Mouse (Mus musculus): ENCODE measurements around the gene Trp53i13. TPM values are rescaled to one million over a fixed set of nuclear protein-coding genes. Genes with fewer than 3 reads are reported as not detected.

The Trp53i13 gene
- total and polyA plus RNA-seq, 3 experiments, result 8.3 to 14.2 (median 9.8) TPM

- intact Hi-C loops (cut with DNase I), result loop anchor here (2.0 to 10.0 kb wide), 3 partner anchors 32 to 372 kb away; no protein-coding TSS in a partner anchor
- Histone ChIP-seq H3K4me1 (ENCODE audit: control insufficient read depth, insufficient read depth, low read length) (peaks cover 16% of the 10 kb centered on the region), H3K27me3 (ENCODE audit: control insufficient read depth, insufficient read depth, low read length) (no peaks in the 10 kb centered on the region), H3K4me3 (no peak overlapping the region), H3K9ac (ENCODE audit: low read depth, low read length) (peak overlapping the region; percentile 39), H3K27ac (peak overlapping the region; percentile 48), H3K36me3 (ENCODE audit: control insufficient read depth, insufficient read depth, low read length) (peaks cover 4% of the 10 kb centered on the region; the same call in 1 of the 2 replicates), H3K79me2 (replicated peaks; ENCODE audit: control insufficient read depth, insufficient read depth, low read length) (no peaks in the 10 kb centered on the region)
- peak; percentile 87 to 88 for DNase-seq
- TF ChIP-seq EP300 (IDR thresholded peaks at IDR 0.05; ENCODE audit: insufficient read depth, low read depth, low read length), result no peak
- TF ChIP-seq CTCF (IDR thresholded peaks at IDR 0.05), result peak; percentile 98
- TF ChIP-seq POLR2A (IDR thresholded peaks at IDR 0.05; ENCODE audit: insufficient read depth, low read depth, low read length), result 0 out of 2 replicates have a peak, but pooled peaks have one; percentile 14
- WGBS, result 9% methylated on average over 25 of the region's 25 CpGs
These were observed 48.6 kb downstream of the Trp53i13 start for GRCm38 (mm10) chr11:77467157-77467556.

- Histone ChIP-seq H3K79me2 (replicated peaks; ENCODE audit: control insufficient read depth, insufficient read depth, low read length) (no peaks in the 10 kb centered on the region), H3K9ac (ENCODE audit: low read depth, low read length) (no peak overlapping the region), H3K27ac (peak overlapping the region; percentile 48), H3K27me3 (ENCODE audit: control insufficient read depth, insufficient read depth, low read length) (no peaks in the 10 kb centered on the region), H3K4me1 (ENCODE audit: control insufficient read depth, insufficient read depth, low read length) (peaks cover 16% of the 10 kb centered on the region), H3K36me3 (ENCODE audit: control insufficient read depth, insufficient read depth, low read length) (peaks cover 4% of the 10 kb centered on the region; the same call in 1 of the 2 replicates), H3K4me3 (no peak overlapping the region)
- no peak for DNase-seq
- no peak for TF ChIP-seq POLR2A (IDR thresholded peaks at IDR 0.05; ENCODE audit: insufficient read depth, low read depth, low read length)
- TF ChIP-seq EP300 (IDR thresholded peaks at IDR 0.05; ENCODE audit: insufficient read depth, low read depth, low read length), result no peak
- no peak for TF ChIP-seq CTCF (IDR thresholded peaks at IDR 0.05)
- 60% methylated on average over 9 of the region's 9 CpGs for WGBS
- intact Hi-C loops (cut with DNase I), result loop anchor here (2.0 to 10.0 kb wide), 3 partner anchors 32 to 372 kb away; no protein-coding TSS in a partner anchor
These were observed 49.2 kb downstream of the Trp53i13 start for GRCm38 (mm10) chr11:77466544-77466943.

DNA sequence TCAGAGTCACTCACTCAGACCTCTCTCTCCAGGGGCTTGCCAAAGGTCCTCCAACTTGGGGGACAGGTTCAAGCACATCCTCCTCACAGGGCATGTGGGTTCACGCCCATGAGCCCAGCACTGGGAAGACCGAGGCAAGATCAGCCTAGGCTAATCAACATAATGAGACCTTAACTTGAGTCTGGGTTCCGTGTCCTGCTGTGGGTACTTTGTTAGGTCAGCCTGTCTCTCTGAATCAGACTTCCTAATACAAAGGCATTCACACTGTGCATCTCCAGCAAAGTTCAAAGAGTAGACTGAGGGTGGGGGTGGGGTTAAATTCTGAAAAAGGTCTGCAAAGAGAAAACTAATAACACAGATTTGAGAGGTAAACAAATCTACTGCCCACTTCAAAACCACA lies 50.7 kb downstream of the Trp53i13 start:
- no peaks in the 10 kb centered on the region for H3K79me2 ChIP-seq (replicated peaks; ENCODE audit: control insufficient read depth, insufficient read depth, low read length)
- H3K27ac ChIP-seq, result peak overlapping the region; percentile 98
- no peaks in the 10 kb centered on the region for H3K27me3 ChIP-seq (ENCODE audit: control insufficient read depth, insufficient read depth, low read length)
- H3K36me3 ChIP-seq (ENCODE audit: control insufficient read depth, insufficient read depth, low read length), result peaks cover 9% of the 10 kb centered on the region; the same call in 1 of the 2 replicates
- DNase-seq, result no peak
- no peak overlapping the region for H3K4me3 ChIP-seq
- 79% methylated on average over 3 of the region's 3 CpGs for WGBS
- TF ChIP-seq CTCF (IDR thresholded peaks at IDR 0.05) (no peak), POLR2A (IDR thresholded peaks at IDR 0.05; ENCODE audit: insufficient read depth, low read depth, low read length) (no peak), EP300 (IDR thresholded peaks at IDR 0.05; ENCODE audit: insufficient read depth, low read depth, low read length) (no peak)
- intact Hi-C loops (cut with DNase I), result loop anchor here (10.0 kb wide), 1 partner anchor 370 kb away; no protein-coding TSS in a partner anchor
- H3K9ac ChIP-seq (ENCODE audit: low read depth, low read length), result no peak overlapping the region; the same call in 1 of the 2 replicates
- peaks cover 16% of the 10 kb centered on the region for H3K4me1 ChIP-seq (ENCODE audit: control insufficient read depth, insufficient read depth, low read length)

DNA sequence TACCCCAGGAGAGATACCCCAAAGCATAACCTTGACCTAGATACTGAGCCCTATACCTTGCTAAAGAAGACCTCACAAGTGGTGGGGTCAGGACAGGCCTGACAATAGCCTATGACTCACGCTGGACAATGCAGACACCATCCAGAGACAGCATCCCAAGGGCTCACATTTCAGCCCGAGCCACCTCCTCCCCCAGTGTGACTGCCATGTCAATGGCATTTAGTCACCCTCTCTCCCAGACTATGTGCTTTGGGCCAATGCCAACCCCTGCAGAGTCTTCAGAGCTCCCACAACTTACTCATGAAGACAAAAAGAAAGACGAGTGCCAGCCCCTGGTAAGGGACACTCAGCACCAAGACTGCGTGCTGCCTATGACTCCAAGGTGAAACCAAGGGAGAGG lies 51.1 kb downstream of the Trp53i13 start:
- peak; percentile 51 to 68 for DNase-seq
- intact Hi-C loops (cut with DNase I), result loop anchor here (5.0 to 10.0 kb wide), 2 partner anchors 247 to 370 kb away; partner anchors contain the start of gene Ssh2

GRCm38 (mm10) chr11:77463786-77464185 lies 52.0 kb downstream of the Trp53i13 start:
- Histone ChIP-seq H3K9ac (ENCODE audit: low read depth, low read length) (peak overlapping the region; percentile 97), H3K4me1 (ENCODE audit: control insufficient read depth, insufficient read depth, low read length) (peaks cover 16% of the 10 kb centered on the region), H3K27me3 (ENCODE audit: control insufficient read depth, insufficient read depth, low read length) (no peaks in the 10 kb centered on the region), H3K79me2 (replicated peaks; ENCODE audit: control insufficient read depth, insufficient read depth, low read length) (no peaks in the 10 kb centered on the region), H3K36me3 (ENCODE audit: control insufficient read depth, insufficient read depth, low read length) (peaks cover 9% of the 10 kb centered on the region; the same call in 1 of the 2 replicates), H3K4me3 (peak overlapping the region; percentile 75; the same call in 1 of the 2 replicates), H3K27ac (peak overlapping the region; percentile 98)
- WGBS, result 54% methylated on average over 10 of the region's 10 CpGs
- TF ChIP-seq CTCF (IDR thresholded peaks at IDR 0.05), result no peak
- intact Hi-C loops (cut with DNase I), result loop anchor here (2.0 to 10.0 kb wide), 3 partner anchors 15 to 369 kb away; partner anchors contain the start of gene Ssh2
- DNase-seq, result no peak

More for the DNA sequence above, 51.1 kb downstream of the Trp53i13 start:
- no peak overlapping the region for H3K4me3 ChIP-seq
- no peaks in the 10 kb centered on the region for H3K27me3 ChIP-seq (ENCODE audit: control insufficient read depth, insufficient read depth, low read length)
- 47% methylated on average over 4 of the region's 4 CpGs for WGBS
- H3K9ac ChIP-seq (ENCODE audit: low read depth, low read length), result no peak overlapping the region; the same call in 1 of the 2 replicates
- H3K79me2 ChIP-seq (replicated peaks; ENCODE audit: control insufficient read depth, insufficient read depth, low read length), result no peaks in the 10 kb centered on the region
- H3K4me1 ChIP-seq (ENCODE audit: control insufficient read depth, insufficient read depth, low read length), result peaks cover 16% of the 10 kb centered on the region
- TF ChIP-seq CTCF (IDR thresholded peaks at IDR 0.05) (no peak), POLR2A (IDR thresholded peaks at IDR 0.05; ENCODE audit: insufficient read depth, low read depth, low read length) (peak; percentile 39; the same call in 1 of the 2 replicates), EP300 (IDR thresholded peaks at IDR 0.05; ENCODE audit: insufficient read depth, low read depth, low read length) (0 out of 2 replicates have a peak, but pooled peaks have one; percentile 18)
- H3K36me3 ChIP-seq (ENCODE audit: control insufficient read depth, insufficient read depth, low read length), result peaks cover 9% of the 10 kb centered on the region; the same call in 1 of the 2 replicates
- H3K27ac ChIP-seq, result peak overlapping the region; percentile 98

DNA sequence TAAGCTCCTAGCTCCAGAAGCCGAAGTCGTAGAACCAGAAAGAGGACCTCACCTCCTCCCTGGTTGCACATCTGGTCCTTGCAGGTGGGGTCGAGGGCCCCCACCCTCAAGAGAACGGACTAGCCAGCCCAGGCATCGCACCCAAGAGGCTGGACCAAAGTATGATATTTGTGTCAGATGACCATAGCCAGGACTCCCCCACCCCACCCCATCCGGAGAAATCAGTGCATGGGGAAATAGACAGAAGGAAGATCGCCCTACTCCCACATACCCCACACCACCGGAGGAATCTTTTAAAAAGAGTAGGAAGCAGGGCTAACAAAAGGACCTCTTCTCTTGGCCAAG lies 52.7 kb downstream of the Trp53i13 start:
- intact Hi-C loops (cut with DNase I), result loop anchor here (2.0 to 10.0 kb wide), 3 partner anchors 14 to 368 kb away; partner anchors contain the start of gene Ssh2
- peak overlapping the region; percentile 97 for H3K9ac ChIP-seq (ENCODE audit: low read depth, low read length)
- TF ChIP-seq POLR2A (IDR thresholded peaks at IDR 0.05; ENCODE audit: insufficient read depth, low read depth, low read length) (0 out of 2 replicates have a peak, but pooled peaks have one; percentile 44), CTCF (IDR thresholded peaks at IDR 0.05) (no peak)

More for the DNA sequence above, 52.7 kb downstream of the Trp53i13 start:
- no peaks in the 10 kb centered on the region for H3K79me2 ChIP-seq (replicated peaks; ENCODE audit: control insufficient read depth, insufficient read depth, low read length)
- H3K4me1 ChIP-seq (ENCODE audit: control insufficient read depth, insufficient read depth, low read length), result peaks cover 16% of the 10 kb centered on the region
- DNase-seq, result no peak
- WGBS, result 14% methylated on average over 8 of the region's 8 CpGs
- H3K27me3 ChIP-seq (ENCODE audit: control insufficient read depth, insufficient read depth, low read length), result no peaks in the 10 kb centered on the region
- peaks cover 9% of the 10 kb centered on the region; the same call in 1 of the 2 replicates for H3K36me3 ChIP-seq (ENCODE audit: control insufficient read depth, insufficient read depth, low read length)
- peak overlapping the region; percentile 75 for H3K4me3 ChIP-seq
- peak overlapping the region; percentile 98 for H3K27ac ChIP-seq

All from heart, adult 2 months (tissue).